Mouse (Mus musculus) liver, embryonic 11.5 days (tissue): ENCODE data around the gene Fryl. TPM values are rescaled to one million over a fixed set of nuclear protein-coding genes. Genes with fewer than 3 reads are reported as not detected.

ENCODE experiments used
- ATAC-seq: fragments of 200-750 bp; cut with Nextera tagmentation; replicated peaks from 2 replicates; pipeline ENCODE4 v1.8.0; 2017; ENCODE audit warnings: moderate number of reproducible peaks, mild to moderate bottlenecking, moderate TSS enrichment, moderate library complexity; ENCODE audit not compliant: low FRiP score
- DNase-seq: peaks from one replicate; pipeline ENCODE4 v3.0.0-alpha.2; 2017; ENCODE audit warnings: low spot score
- H3K27ac ChIP-seq: fragments of 300-500 bp; sonication (generic); 2 replicates; pipeline ENCODE4 v1.5.1; 2014; ENCODE audit warnings: mild to moderate bottlenecking, low read depth, low read length, control low read depth
- H3K27me3 ChIP-seq: fragments of 300-500 bp; sonication (generic); replicated peaks from 2 replicates; pipeline ENCODE4 v1.6.1; 2014; ENCODE audit warnings: low read length, mixed read lengths; ENCODE audit not compliant: control insufficient read depth, insufficient read depth
- H3K36me3 ChIP-seq: fragments of 300-500 bp; sonication (generic); 2 replicates; pipeline ENCODE4 v1.6.1; 2014; ENCODE audit warnings: mild to moderate bottlenecking, low read length, moderate library complexity, mixed read lengths; ENCODE audit not compliant: control insufficient read depth, insufficient read depth
- H3K4me1 ChIP-seq: fragments of 300-500 bp; sonication (generic); replicated peaks from 2 replicates; pipeline ENCODE4 v1.6.1; 2014; ENCODE audit warnings: low read length, mixed read lengths; ENCODE audit not compliant: control insufficient read depth, insufficient read depth
- H3K4me2 ChIP-seq: fragments of 300-500 bp; sonication (generic); 2 replicates; pipeline ENCODE4 v1.6.1; 2014; ENCODE audit warnings: mild to moderate bottlenecking, control low read depth, moderate library complexity
- H3K4me3 ChIP-seq: fragments of 300-500 bp; sonication (generic); 2 replicates; pipeline ENCODE4 v1.5.1; 2014; ENCODE audit warnings: low read depth, low read length, control low read depth
- H3K9ac ChIP-seq: fragments of 300-500 bp; sonication (generic); 2 replicates; pipeline ENCODE4 v1.6.1; 2014; ENCODE audit warnings: low read depth, low read length, control low read depth
- H3K9me3 ChIP-seq: fragments of 300-500 bp; sonication (generic); 2 replicates; pipeline ENCODE4 v1.6.1; 2016; ENCODE audit warnings: low read length, inconsistent platforms, mixed read lengths; ENCODE audit not compliant: control insufficient read depth
- WGBS: fragments of 180-500 bp; shearing (Covaris S2); extraction: QIAGEN DNeasy Blood & Tissue Kit; methylation state at CpG from one replicate; pipeline ENCODE4 v1.1.7; 2014; 5-methylcytosine and 5-hydroxymethylcytosine counted together
- polyA plus RNA-seq: library from polyadenylated mRNA; unstranded; fragments of >200 nt; fragmentation: Nextera tagmentation; extraction: Ambion mirVana; gene quantifications from 2 replicates; pipeline ENCODE4 v1.2.1, GENCODE M21; 2014

Gene Fryl
- polyA plus RNA-seq, 1 experiment from 2014 or later = 39.7 TPM

GRCm38 (mm10) chr5:73210127-73210970, 46.1 kb downstream of the Fryl start:
- 89% methylated on average over 22 of the region's 22 CpGs for WGBS
- H3K9ac ChIP-seq = no peak overlapping the region
- no peak overlapping the region for H3K4me2 ChIP-seq
- no peak overlapping the region for H3K4me3 ChIP-seq
- ATAC-seq = no peak
- H3K27ac ChIP-seq = no peak overlapping the region
- peaks cover 2% of the 10 kb centered on the region; the same call in 1 of the 2 replicates for H3K36me3 ChIP-seq
- no peaks in the 10 kb centered on the region for H3K9me3 ChIP-seq
- no peak for DNase-seq
- no peaks in the 10 kb centered on the region for H3K27me3 ChIP-seq
- peaks cover 13% of the 10 kb centered on the region for H3K4me1 ChIP-seq

- H3K9ac ChIP-seq = no peak overlapping the region
- H3K4me3 ChIP-seq = no peak overlapping the region
- no peaks in the 10 kb centered on the region for H3K9me3 ChIP-seq
- H3K4me1 ChIP-seq = peaks cover 13% of the 10 kb centered on the region
- H3K27ac ChIP-seq = no peak overlapping the region
- ATAC-seq = 0 out of 2 replicates have a peak, but pooled peaks have one; percentile 61
- no peak for DNase-seq
- peaks cover 2% of the 10 kb centered on the region; the same call in 1 of the 2 replicates for H3K36me3 ChIP-seq
- H3K4me2 ChIP-seq = no peak overlapping the region
- WGBS = 77% methylated on average over 20 of the region's 20 CpGs
- H3K27me3 ChIP-seq = no peaks in the 10 kb centered on the region
Observed at GRCm38 (mm10) chr5:73209201-73210096, 47.0 kb downstream of the Fryl start.

- Histone ChIP-seq H3K36me3 (peaks cover 2% of the 10 kb centered on the region; the same call in 1 of the 2 replicates), H3K4me2 (no peak overlapping the region), H3K4me1 (peaks cover 13% of the 10 kb centered on the region), H3K9me3 (no peaks in the 10 kb centered on the region), H3K27me3 (no peaks in the 10 kb centered on the region), H3K27ac (no peak overlapping the region), H3K4me3 (no peak overlapping the region), H3K9ac (no peak overlapping the region)
- ATAC-seq (no peak), DNase-seq (no peak)
- WGBS = 85% methylated on average over 6 of the region's 6 CpGs
Observed at GRCm38 (mm10) chr5:73208645-73209044, 47.8 kb downstream of the Fryl start.

DNA sequence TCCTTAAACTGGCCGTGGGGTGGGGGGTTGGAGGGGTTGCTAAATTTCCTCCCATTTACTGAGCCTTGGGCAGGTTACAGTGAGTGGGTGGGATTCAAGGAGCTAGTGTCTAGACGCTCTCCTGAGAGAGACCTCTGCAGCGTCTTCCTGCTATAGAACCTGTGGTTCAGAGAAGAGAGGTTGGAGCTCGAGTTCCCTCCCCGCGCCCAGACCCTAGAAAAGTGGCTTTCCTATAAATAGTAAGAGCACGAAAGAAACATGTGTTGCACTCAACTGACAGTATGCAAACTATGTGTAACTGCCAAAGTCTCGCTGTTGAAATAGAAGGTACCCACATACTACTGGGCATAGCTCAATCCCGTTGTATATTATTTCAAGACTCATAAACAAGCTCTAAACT, 49.7 kb downstream of the Fryl start:
- Histone ChIP-seq H3K9ac (no peak overlapping the region), H3K4me2 (no peak overlapping the region), H3K27ac (no peak overlapping the region), H3K4me1 (peaks cover 13% of the 10 kb centered on the region), H3K4me3 (no peak overlapping the region), H3K36me3 (no peaks in the 10 kb centered on the region; the same call in 1 of the 2 replicates), H3K9me3 (no peaks in the 10 kb centered on the region), H3K27me3 (no peaks in the 10 kb centered on the region)
- WGBS = 60% methylated on average over 9 of the region's 9 CpGs
- ATAC-seq = no peak
- no peak for DNase-seq

GRCm38 (mm10) chr5:73205996-73206629, 50.3 kb downstream of the Fryl start:
- H3K4me2 ChIP-seq = no peak overlapping the region
- H3K27ac ChIP-seq = no peak overlapping the region
- no peak for ATAC-seq
- H3K9me3 ChIP-seq = no peaks in the 10 kb centered on the region
- H3K27me3 ChIP-seq = no peaks in the 10 kb centered on the region
- H3K4me1 ChIP-seq = peaks cover 16% of the 10 kb centered on the region
- WGBS = 68% methylated on average over 8 of the region's 8 CpGs
- DNase-seq = no peak
- H3K36me3 ChIP-seq = no peaks in the 10 kb centered on the region; the same call in 1 of the 2 replicates
- H3K9ac ChIP-seq = no peak overlapping the region
- H3K4me3 ChIP-seq = no peak overlapping the region

DNA sequence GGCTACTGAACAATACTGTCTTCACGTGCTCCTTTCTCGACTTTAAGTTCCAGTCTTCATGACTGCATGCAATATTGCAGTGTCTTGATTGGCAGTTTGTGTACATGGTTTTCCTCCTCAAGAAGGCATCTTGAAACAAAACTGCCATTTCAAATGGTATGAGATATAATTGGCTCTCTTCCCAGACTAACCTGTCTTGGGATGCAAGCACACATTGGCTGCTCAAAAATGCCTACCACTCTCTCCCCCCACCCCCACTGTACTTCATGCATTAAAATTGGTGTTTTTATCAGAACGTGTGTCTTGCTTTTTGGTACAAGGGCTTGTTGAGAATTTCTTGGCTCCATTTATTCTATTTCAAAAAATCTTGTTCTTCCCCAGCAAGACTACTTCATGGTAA, 51.4 kb downstream of the Fryl start:
- no peak for ATAC-seq
- Histone ChIP-seq H3K4me1 (peaks cover 26% of the 10 kb centered on the region), H3K4me3 (no peak overlapping the region), H3K36me3 (no peaks in the 10 kb centered on the region; the same call in 1 of the 2 replicates), H3K4me2 (no peak overlapping the region), H3K27me3 (no peaks in the 10 kb centered on the region), H3K9me3 (no peaks in the 10 kb centered on the region), H3K27ac (no peak overlapping the region), H3K9ac (no peak overlapping the region)
- DNase-seq = no peak
- WGBS = 90% methylated on average over 3 of the region's 3 CpGs

- DNase-seq (no peak), ATAC-seq (no peak)
- H3K4me1 ChIP-seq = peaks cover 22% of the 10 kb centered on the region
- H3K9me3 ChIP-seq = no peaks in the 10 kb centered on the region
- 90% methylated on average over 6 of the region's 6 CpGs for WGBS
- no peaks in the 10 kb centered on the region for H3K27me3 ChIP-seq
- no peak overlapping the region for H3K4me2 ChIP-seq
- H3K9ac ChIP-seq = no peak overlapping the region
- H3K27ac ChIP-seq = no peak overlapping the region
- H3K4me3 ChIP-seq = no peak overlapping the region
- H3K36me3 ChIP-seq = no peaks in the 10 kb centered on the region; the same call in 1 of the 2 replicates
Observed at GRCm38 (mm10) chr5:73202498-73202897, 53.9 kb downstream of the Fryl start.

GRCm38 (mm10) chr5:73202077-73202476, 54.3 kb downstream of the Fryl start:
- Histone ChIP-seq H3K9me3 (no peaks in the 10 kb centered on the region), H3K4me1 (peaks cover 22% of the 10 kb centered on the region), H3K9ac (no peak overlapping the region), H3K27me3 (no peaks in the 10 kb centered on the region), H3K27ac (no peak overlapping the region), H3K36me3 (no peaks in the 10 kb centered on the region; the same call in 1 of the 2 replicates), H3K4me3 (no peak overlapping the region), H3K4me2 (no peak overlapping the region)
- ATAC-seq = no peak
- DNase-seq = no peak
- WGBS = 88% methylated on average over 8 of the region's 8 CpGs
